Mouse (Mus musculus) limb, embryonic 15.5 days (tissue): ENCODE data around the gene Dnah2. TPM values are rescaled to one million over a fixed set of nuclear protein-coding genes. Genes with fewer than 3 reads are reported as not detected.

Experiments
- ATAC-seq: fragments of 200-750 bp; cut with Nextera tagmentation; 2 replicates; pipeline ENCODE4 v1.8.0; 2017; ENCODE audit warnings: low read depth, moderate TSS enrichment; ENCODE audit not compliant: insufficient number of reproducible peaks, low FRiP score, low TSS enrichment
- H3K27ac ChIP-seq: fragments of 300-500 bp; sonication (generic); 2 replicates; pipeline ENCODE4 v1.5.1; 2015; ENCODE audit warnings: moderate library complexity, mild to moderate bottlenecking, inconsistent platforms
- H3K27me3 ChIP-seq: fragments of 300-500 bp; sonication (generic); 2 replicates; pipeline ENCODE4 v1.6.1; 2015; ENCODE audit warnings: inconsistent platforms
- H3K36me3 ChIP-seq: fragments of 300-500 bp; sonication (generic); 2 replicates; pipeline ENCODE4 v1.6.1; 2015; ENCODE audit warnings: inconsistent platforms
- H3K4me1 ChIP-seq: fragments of 300-500 bp; sonication (generic); 2 replicates; pipeline ENCODE4 v1.6.1; 2015; ENCODE audit warnings: inconsistent platforms
- H3K4me2 ChIP-seq: fragments of 300-500 bp; sonication (generic); 2 replicates; pipeline ENCODE4 v1.6.1; 2015; ENCODE audit warnings: mild to moderate bottlenecking, inconsistent platforms
- H3K4me3 ChIP-seq: fragments of 300-500 bp; sonication (generic); 2 replicates; pipeline ENCODE4 v1.5.1; 2015; ENCODE audit warnings: mild to moderate bottlenecking, inconsistent platforms
- H3K9ac ChIP-seq: fragments of 300-500 bp; sonication (generic); 2 replicates; pipeline ENCODE4 v1.6.1; 2015; ENCODE audit warnings: inconsistent platforms
- H3K9me3 ChIP-seq: fragments of 300-500 bp; sonication (generic); 2 replicates; pipeline ENCODE4 v1.6.1; 2016; ENCODE audit warnings: inconsistent platforms
- WGBS: fragments of 180-500 bp; shearing (Covaris S2); methylation state at CpG from one replicate; pipeline ENCODE4 v1.1.7; 2015; 5-methylcytosine and 5-hydroxymethylcytosine counted together
- polyA plus RNA-seq: library from polyadenylated mRNA; unstranded; fragments of >200 nt; fragmentation: Nextera tagmentation; extraction: Ambion mirVana; gene quantifications from 2 replicates; pipeline ENCODE4 v1.2.1, GENCODE M21; 2015

The Dnah2 gene
- polyA plus RNA-seq, 1 experiment from 2014 or later: 3.0 TPM

- H3K36me3 ChIP-seq: no peaks in the 10 kb centered on the region
- H3K27me3 ChIP-seq: no peaks in the 10 kb centered on the region
- peaks cover 10% of the 10 kb centered on the region for H3K4me1 ChIP-seq
- no peaks in the 10 kb centered on the region for H3K9me3 ChIP-seq
- H3K27ac ChIP-seq: no peak overlapping the region
- ATAC-seq: no peak
- H3K9ac ChIP-seq: no peak overlapping the region
- WGBS: 82% methylated on average over 9 of the region's 9 CpGs
- no peak overlapping the region for H3K4me2 ChIP-seq
- H3K4me3 ChIP-seq: no peak overlapping the region
These were observed 23.2 kb downstream of the Dnah2 start for GRCm38 (mm10) chr11:69525661-69526060.

GRCm38 (mm10) chr11:69523651-69524050 is 25.3 kb downstream of the Dnah2 start:
- no peak overlapping the region for H3K27ac ChIP-seq
- no peak overlapping the region for H3K9ac ChIP-seq
- ATAC-seq: no peak
- H3K27me3 ChIP-seq: no peaks in the 10 kb centered on the region
- peaks cover 15% of the 10 kb centered on the region for H3K4me1 ChIP-seq
- H3K4me3 ChIP-seq: no peak overlapping the region
- no peak overlapping the region for H3K4me2 ChIP-seq
- H3K9me3 ChIP-seq: no peaks in the 10 kb centered on the region
- H3K36me3 ChIP-seq: no peaks in the 10 kb centered on the region
- 68% methylated on average over 4 of the region's 4 CpGs for WGBS

DNA sequence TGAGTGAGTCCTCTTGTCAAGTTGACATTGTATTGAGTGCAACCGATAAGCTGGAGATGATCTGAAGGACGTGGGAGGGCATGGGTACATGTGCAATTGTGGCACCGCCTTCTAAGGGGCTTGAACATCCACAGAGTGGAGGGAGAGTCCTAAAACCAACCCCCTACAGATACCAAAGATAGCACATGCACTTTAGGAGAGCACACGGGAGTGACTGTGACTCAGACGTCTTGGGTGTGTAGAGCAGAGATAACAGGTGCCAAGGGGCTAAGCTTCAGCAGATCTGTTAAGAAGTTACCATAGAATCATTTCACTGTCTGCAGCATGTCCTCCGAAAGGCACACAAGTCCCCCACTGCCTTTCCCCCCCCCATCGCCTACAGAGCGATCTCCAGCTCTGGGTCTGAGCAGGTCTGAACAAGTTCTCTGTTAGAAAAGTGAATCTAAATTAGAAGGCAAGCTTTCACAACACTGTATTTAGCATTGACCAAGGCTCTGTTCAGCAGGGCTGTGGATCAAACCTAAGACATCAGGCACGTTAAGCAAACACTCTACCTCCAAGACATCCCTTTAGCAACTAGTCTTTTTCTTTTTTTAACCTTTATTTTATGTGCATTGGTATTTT is 27.3 kb downstream of the Dnah2 start:
- H3K9ac ChIP-seq: no peak overlapping the region
- ATAC-seq: no peak; the same call in 1 of the 2 replicates
- 72% methylated on average over 9 of the region's 9 CpGs for WGBS
- H3K27ac ChIP-seq: no peak overlapping the region; the same call in 1 of the 2 replicates
- H3K36me3 ChIP-seq: no peaks in the 10 kb centered on the region
- H3K4me3 ChIP-seq: no peak overlapping the region
- H3K9me3 ChIP-seq: no peaks in the 10 kb centered on the region
- H3K4me1 ChIP-seq: peaks cover 17% of the 10 kb centered on the region
- no peaks in the 10 kb centered on the region for H3K27me3 ChIP-seq
- H3K4me2 ChIP-seq: no peak overlapping the region

DNA sequence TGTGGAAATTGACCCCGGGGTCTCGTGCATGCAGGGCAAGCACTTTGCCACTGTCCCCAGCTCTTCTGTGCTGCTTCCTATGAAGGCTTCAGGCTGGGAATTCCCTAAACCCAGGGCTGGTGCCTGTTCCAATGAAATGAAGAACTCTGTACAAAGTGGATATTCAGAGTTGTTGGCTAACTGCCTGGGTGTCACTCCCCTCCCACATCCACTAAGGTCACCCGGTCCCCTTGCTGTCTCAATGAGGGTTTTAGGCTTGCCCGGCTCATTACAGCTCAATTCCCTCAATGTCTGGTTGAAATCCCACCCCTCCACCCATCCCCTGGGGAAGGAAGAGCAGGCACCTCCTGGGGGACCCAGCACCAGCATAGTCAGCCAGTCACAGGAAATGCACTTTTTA is 28.9 kb downstream of the Dnah2 start:
- Histone ChIP-seq H3K27ac (peak overlapping the region; percentile 18; the same call in 1 of the 2 replicates), H3K4me2 (no peak overlapping the region), H3K4me1 (peaks cover 29% of the 10 kb centered on the region), H3K4me3 (no peak overlapping the region), H3K27me3 (no peaks in the 10 kb centered on the region), H3K36me3 (no peaks in the 10 kb centered on the region), H3K9me3 (no peaks in the 10 kb centered on the region), H3K9ac (no peak overlapping the region)
- no peak for ATAC-seq
- 70% methylated on average over 4 of the region's 4 CpGs for WGBS

DNA sequence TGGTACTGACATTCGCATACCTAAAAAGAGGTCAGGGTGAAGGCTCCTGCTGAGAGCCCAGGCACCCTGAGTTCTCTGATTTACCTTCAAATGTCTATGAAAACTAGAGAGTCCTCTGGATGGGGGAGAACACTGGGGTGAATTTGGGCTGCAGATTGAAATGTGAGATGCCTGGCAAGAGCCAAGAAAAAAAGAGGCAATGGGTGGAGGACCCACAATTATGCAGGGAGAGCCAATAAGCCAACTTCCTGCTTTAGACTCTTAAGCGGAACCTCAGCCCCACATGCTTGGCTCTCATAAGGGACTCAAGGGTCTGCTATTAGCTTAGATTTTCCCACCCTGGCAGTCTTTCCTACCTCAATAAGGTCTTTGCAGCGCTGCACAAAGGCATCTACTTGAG is 32.2 kb downstream of the Dnah2 start:
- H3K4me3 ChIP-seq: 0 out of 2 replicates have a peak overlapping the region, but pooled peaks have one; percentile 12
- peak overlapping the region; percentile 82 for H3K27ac ChIP-seq

DNA sequence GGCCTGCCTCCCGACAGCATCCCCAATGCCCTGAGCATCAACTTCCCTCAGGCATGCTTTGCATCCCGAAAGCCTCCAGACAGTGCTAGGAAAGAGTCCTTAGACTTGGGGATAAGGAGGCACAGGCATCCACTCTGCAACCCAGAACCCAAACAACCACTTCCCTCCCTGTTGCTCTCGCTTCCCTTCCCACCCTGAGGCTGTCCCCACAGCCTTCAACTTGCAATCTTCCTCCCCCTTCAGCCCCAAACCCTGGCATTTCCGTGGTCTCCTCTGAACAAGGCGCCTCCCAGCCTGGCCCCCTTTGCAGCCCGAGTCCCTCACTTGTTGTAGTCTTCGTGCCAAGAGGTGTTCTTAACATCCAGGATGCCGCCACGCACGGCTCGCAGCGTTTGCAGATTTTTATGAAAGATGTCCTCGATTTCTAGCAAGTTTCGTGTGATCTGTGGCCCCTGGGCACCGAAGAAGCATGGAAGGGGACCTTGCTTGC is 32.7 kb downstream of the Dnah2 start:
- Histone ChIP-seq H3K27ac (peak overlapping the region; percentile 82), H3K27me3 (no peaks in the 10 kb centered on the region), H3K9ac (no peak overlapping the region), H3K9me3 (no peaks in the 10 kb centered on the region), H3K4me1 (peaks cover 35% of the 10 kb centered on the region), H3K4me2 (peak overlapping the region; percentile 30), H3K4me3 (peak overlapping the region; percentile 12; the same call in 1 of the 2 replicates), H3K36me3 (no peaks in the 10 kb centered on the region)
- 42% methylated on average over 15 of the region's 15 CpGs for WGBS
- no peak for ATAC-seq

More for the DNA sequence above, 32.2 kb downstream of the Dnah2 start:
- H3K4me2 ChIP-seq: peak overlapping the region; percentile 30
- ATAC-seq: no peak
- no peaks in the 10 kb centered on the region for H3K36me3 ChIP-seq
- no peak overlapping the region for H3K9ac ChIP-seq
- WGBS: 46% methylated on average over 3 of the region's 3 CpGs
- peaks cover 30% of the 10 kb centered on the region for H3K4me1 ChIP-seq
- H3K9me3 ChIP-seq: no peaks in the 10 kb centered on the region
- H3K27me3 ChIP-seq: no peaks in the 10 kb centered on the region

DNA sequence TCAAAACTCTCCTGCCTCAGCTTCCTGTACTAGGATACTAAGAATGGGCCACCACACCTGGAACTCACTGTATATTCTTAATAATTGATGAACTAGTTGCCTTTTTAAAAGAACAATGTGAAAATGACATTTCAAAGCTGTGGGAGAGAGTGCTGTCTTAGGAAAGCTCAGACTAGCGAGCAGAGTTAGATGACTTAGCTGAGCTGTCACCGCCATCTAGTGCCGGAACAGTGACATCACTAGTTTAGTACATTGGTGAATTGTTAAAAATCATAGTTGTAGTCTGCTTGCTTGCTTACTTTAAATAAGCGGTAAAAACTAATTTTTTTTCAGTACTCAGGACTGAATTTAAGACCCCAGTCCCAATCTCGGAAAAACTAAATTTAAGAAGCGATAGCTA is 35.1 kb downstream of the Dnah2 start:
- H3K9ac ChIP-seq: no peak overlapping the region
- no peak for ATAC-seq
- 10% methylated on average over 6 of the region's 6 CpGs for WGBS
- H3K4me1 ChIP-seq: peaks cover 34% of the 10 kb centered on the region
- no peak overlapping the region for H3K4me2 ChIP-seq
- H3K4me3 ChIP-seq: no peak overlapping the region
- H3K27me3 ChIP-seq: no peaks in the 10 kb centered on the region
- H3K9me3 ChIP-seq: no peaks in the 10 kb centered on the region
- H3K36me3 ChIP-seq: no peaks in the 10 kb centered on the region
- no peak overlapping the region for H3K27ac ChIP-seq

- Histone ChIP-seq H3K9ac (no peak overlapping the region), H3K4me3 (no peak overlapping the region), H3K9me3 (no peaks in the 10 kb centered on the region), H3K27me3 (no peaks in the 10 kb centered on the region), H3K27ac (peak overlapping the region; percentile 43; the same call in 1 of the 2 replicates), H3K4me2 (no peak overlapping the region), H3K36me3 (no peaks in the 10 kb centered on the region), H3K4me1 (peaks cover 17% of the 10 kb centered on the region)
- WGBS: 18% methylated on average over 7 of the region's 7 CpGs
- no peak for ATAC-seq
These were observed 38.0 kb downstream of the Dnah2 start for GRCm38 (mm10) chr11:69510796-69511496.

DNA sequence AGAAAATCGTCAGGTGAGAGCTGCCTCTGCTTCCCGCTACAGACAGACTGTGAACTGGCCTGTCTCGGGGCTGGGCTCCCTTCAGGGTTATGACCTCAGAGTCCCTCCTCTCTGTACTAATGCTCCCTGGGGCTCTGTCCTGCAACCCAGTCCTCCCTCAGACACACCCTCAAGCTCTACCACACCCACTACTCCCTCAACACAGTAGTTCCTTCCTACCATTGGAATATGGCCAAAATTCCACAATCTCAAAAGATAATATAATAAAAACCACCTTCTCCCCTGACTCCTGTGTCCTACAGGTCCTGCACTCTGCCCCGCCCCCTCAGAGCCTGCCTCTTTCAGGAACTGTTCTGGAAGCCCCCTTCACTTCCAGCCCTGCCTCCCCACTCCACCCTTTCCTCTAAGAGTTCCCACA is 45.0 kb downstream of the Dnah2 start:
- H3K4me1 ChIP-seq: peaks cover 10% of the 10 kb centered on the region; the same call in 1 of the 2 replicates
- H3K9me3 ChIP-seq: no peaks in the 10 kb centered on the region
- H3K9ac ChIP-seq: no peak overlapping the region
- no peak for ATAC-seq
- WGBS: 34% methylated on average over 4 of the region's 4 CpGs
- H3K4me2 ChIP-seq: peak overlapping the region; percentile 8; the same call in 1 of the 2 replicates
- no peaks in the 10 kb centered on the region for H3K27me3 ChIP-seq
- H3K4me3 ChIP-seq: no peak overlapping the region
- 0 out of 2 replicates have a peak overlapping the region, but pooled peaks have one; percentile 22 for H3K27ac ChIP-seq
- H3K36me3 ChIP-seq: no peaks in the 10 kb centered on the region

- Histone ChIP-seq H3K9me3 (no peaks in the 10 kb centered on the region), H3K27me3 (no peaks in the 10 kb centered on the region), H3K4me3 (no peak overlapping the region), H3K36me3 (0 out of 2 replicates have a peak, but pooled peaks cover 4% of the 10 kb centered on the region), H3K4me1 (peaks cover 10% of the 10 kb centered on the region; the same call in 1 of the 2 replicates), H3K4me2 (no peak overlapping the region), H3K9ac (no peak overlapping the region), H3K27ac (no peak overlapping the region)
- ATAC-seq: no peak
- 60% methylated on average over 9 of the region's 9 CpGs for WGBS
These were observed 47.4 kb downstream of the Dnah2 start for GRCm38 (mm10) chr11:69501555-69501954.

- Histone ChIP-seq H3K36me3 (0 out of 2 replicates have a peak, but pooled peaks cover 4% of the 10 kb centered on the region), H3K9me3 (no peaks in the 10 kb centered on the region), H3K4me2 (no peak overlapping the region), H3K27ac (no peak overlapping the region), H3K27me3 (no peaks in the 10 kb centered on the region), H3K4me3 (no peak overlapping the region), H3K9ac (no peak overlapping the region), H3K4me1 (peaks cover 7% of the 10 kb centered on the region; the same call in 1 of the 2 replicates)
- 70% methylated on average over 11 of the region's 11 CpGs for WGBS
- ATAC-seq: 0 out of 2 replicates have a peak, but pooled peaks have one; percentile 30
These were observed 49.8 kb downstream of the Dnah2 start for GRCm38 (mm10) chr11:69499140-69499539.

GRCm38 (mm10) chr11:69491711-69492110 is 57.2 kb downstream of the Dnah2 start:
- H3K4me3 ChIP-seq: no peak overlapping the region
- 0 out of 2 replicates have a peak, but pooled peaks cover 3% of the 10 kb centered on the region for H3K4me1 ChIP-seq
- H3K4me2 ChIP-seq: no peak overlapping the region
- H3K27ac ChIP-seq: no peak overlapping the region
- H3K27me3 ChIP-seq: no peaks in the 10 kb centered on the region
- no peak overlapping the region for H3K9ac ChIP-seq
- H3K36me3 ChIP-seq: no peaks in the 10 kb centered on the region
- ATAC-seq: no peak
- H3K9me3 ChIP-seq: no peaks in the 10 kb centered on the region
- WGBS: 77% methylated on average over 7 of the region's 7 CpGs
